Mouse (Mus musculus) central nervous system, embryonic 11.5 days (tissue): Measurements from ENCODE around the gene Ppm1f. TPM values are rescaled to one million over a fixed set of nuclear protein-coding genes. Genes with fewer than 3 reads are reported as not detected.

ENCODE experiments used
- polyA plus RNA-seq: library from polyadenylated mRNA; depleted of rRNA; stranded (reverse); fragments of >200 nt; gene quantifications from 2 replicates; pipeline ENCODE4 v1.2.3, GENCODE M21; 2012; rRNA removed

Gene Ppm1f
- polyA plus RNA-seq = 18.2 and 27.4 TPM in 2 replicates

GRCm38 (mm10) chr16:16896382-16897055 is at the start of gene Ppm1f:
Gene Ppm1f (plus strand): TSS chr16:16896469.

GRCm38 (mm10) chr16:16863978-16864377 is 32.3 kb upstream of the Ppm1f start, which contains the start of gene Igll1:
Gene Igll1 (minus strand): TSS chr16:16863985.

GRCm38 (mm10) chr16:16870617-16871331 is 25.5 kb upstream of the Ppm1f start, which contains the start of the genes Top3b and Vpreb1:
Gene Top3b (plus strand): TSS chr16:16870736.
Gene Vpreb1 (minus strand): TSS chr16:16870843.

Other genes starting within 250 kb of the Ppm1f start
- gene Olfr19, start 220.1 kb upstream of the Ppm1f start, polyA plus RNA-seq = not detected in 2 replicates
- 0.88 and 0.95 TPM in 2 replicates for gene Spag6l, start 67.0 kb upstream of the Ppm1f start, polyA plus RNA-seq
- gene Igll1, start 32.5 kb upstream of the Ppm1f start, polyA plus RNA-seq = 0.17 and 0.21 TPM in 2 replicates
- gene Top3b, start 25.7 kb upstream of the Ppm1f start, polyA plus RNA-seq = 69.6 and 95.0 TPM in 2 replicates
- 1.6 and 2.2 TPM in 2 replicates for gene Vpreb1, start 25.6 kb upstream of the Ppm1f start, polyA plus RNA-seq
- 112 and 141 TPM in 2 replicates for gene Mapk1, start 86.9 kb downstream of the Ppm1f start, polyA plus RNA-seq
- 34.7 and 48.8 TPM in 2 replicates for gene Ypel1, start 173.2 kb downstream of the Ppm1f start, polyA plus RNA-seq
- gene Ppil2, start 214.8 kb downstream of the Ppm1f start, polyA plus RNA-seq = 96.2 and 130 TPM in 2 replicates
- 119 and 159 TPM in 2 replicates for gene 2610318N02Rik, start 228.7 kb downstream of the Ppm1f start, polyA plus RNA-seq
- 35.9 and 36.1 TPM in 2 replicates for gene Sdf2l1, start 235.9 kb downstream of the Ppm1f start, polyA plus RNA-seq
- 9.8 and 10.6 TPM in 2 replicates for gene Ydjc, start 248.2 kb downstream of the Ppm1f start, polyA plus RNA-seq